Mouse (Mus musculus): Measurements from ENCODE around the gene Ppp1r3e. TPM values are rescaled to one million over a fixed set of nuclear protein-coding genes. Genes with fewer than 3 reads are reported as not detected.

The Ppp1r3e gene
- total RNA-seq, 2 experiments from 2014 or later: 0.22 to 9.8 TPM

Other genes with a start within 250 kb of the Ppp1r3e start
- not detected in 2 replicates for gene Gm17606, start 236.6 kb downstream of the Ppp1r3e start, total RNA-seq (2015)
- gene Gm17606, start 236.6 kb downstream of the Ppp1r3e start, total RNA-seq (2017): not detected in 2 replicates
- 0.27 and 0.78 TPM in 2 replicates for gene Cdh24, start 236.2 kb downstream of the Ppp1r3e start, total RNA-seq (2015)
- 0.51 and 0.57 TPM in 2 replicates for gene Cdh24, start 236.2 kb downstream of the Ppp1r3e start, total RNA-seq (2017)
- gene 1700123O20Rik, start 191.3 kb downstream of the Ppp1r3e start, total RNA-seq (2015): 57.9 and 59.1 TPM in 2 replicates
- 34.3 and 34.8 TPM in 2 replicates for gene 1700123O20Rik, start 191.3 kb downstream of the Ppp1r3e start, total RNA-seq (2017)
- gene Acin1, start 190.6 kb downstream of the Ppp1r3e start, total RNA-seq (2015): 99.7 and 131 TPM in 2 replicates
- 173 and 223 TPM in 2 replicates for gene Acin1, start 190.6 kb downstream of the Ppp1r3e start, total RNA-seq (2017)
- 0.25 and 0.46 TPM in 2 replicates for gene Gm29776, start 178.7 kb downstream of the Ppp1r3e start, total RNA-seq (2015)
- gene Gm29776, start 178.7 kb downstream of the Ppp1r3e start, total RNA-seq (2017): not detected in 2 replicates
- gene Cebpe, start 165.4 kb downstream of the Ppp1r3e start, total RNA-seq (2015): 24.4 and 26.0 TPM in 2 replicates
- 41.9 and 52.8 TPM in 2 replicates for gene Cebpe, start 165.4 kb downstream of the Ppp1r3e start, total RNA-seq (2017)
- 9.1 and 14.3 TPM in 2 replicates for gene Slc7a8, start 95.6 kb downstream of the Ppp1r3e start, total RNA-seq (2015)
- 1.3 and 2.8 TPM in 2 replicates for gene Slc7a8, start 95.6 kb downstream of the Ppp1r3e start, total RNA-seq (2017)
- gene Rnf212b, start 63.4 kb downstream of the Ppp1r3e start, total RNA-seq (2015): not detected in 2 replicates
- not detected in 2 replicates for gene Rnf212b, start 63.4 kb downstream of the Ppp1r3e start, total RNA-seq (2017)
- gene Homez, start 6.6 kb downstream of the Ppp1r3e start, total RNA-seq (2015): 6.3 and 6.8 TPM in 2 replicates
- 4.6 and 13.3 TPM in 2 replicates for gene Homez, start 6.6 kb downstream of the Ppp1r3e start, total RNA-seq (2017)
- gene Bcl2l2, start 5.8 kb upstream of the Ppp1r3e start, total RNA-seq (2015): 2.1 and 3.0 TPM in 2 replicates
- 4.4 and 6.2 TPM in 2 replicates for gene Bcl2l2, start 5.8 kb upstream of the Ppp1r3e start, total RNA-seq (2017)
- gene Gm20521, start 5.9 kb upstream of the Ppp1r3e start, total RNA-seq (2015): not detected in 2 replicates
- gene Gm20521, start 5.9 kb upstream of the Ppp1r3e start, total RNA-seq (2017): not detected in 2 replicates
- 48.9 and 67.2 TPM in 2 replicates for gene Pabpn1, start 14.9 kb upstream of the Ppp1r3e start, total RNA-seq (2015)
- 153 and 165 TPM in 2 replicates for gene Pabpn1, start 14.9 kb upstream of the Ppp1r3e start, total RNA-seq (2017)
- gene Slc22a17, start 35.6 kb upstream of the Ppp1r3e start, total RNA-seq (2015): 0.11 and 0.56 TPM in 2 replicates
- 0.73 TPM in 1 of 2 replicates, not detected in the other for gene Slc22a17, start 35.6 kb upstream of the Ppp1r3e start, total RNA-seq (2017)
- not detected in 2 replicates for gene Efs, start 48.6 kb upstream of the Ppp1r3e start, total RNA-seq (2015)
- not detected in 2 replicates for gene Efs, start 48.6 kb upstream of the Ppp1r3e start, total RNA-seq (2017)
- gene Il25, start 55.1 kb upstream of the Ppp1r3e start, total RNA-seq (2015): not detected in 2 replicates
- not detected in 2 replicates for gene Il25, start 55.1 kb upstream of the Ppp1r3e start, total RNA-seq (2017)
- gene Cmtm5, start 58.7 kb upstream of the Ppp1r3e start, total RNA-seq (2015): not detected in 2 replicates
- gene Cmtm5, start 58.7 kb upstream of the Ppp1r3e start, total RNA-seq (2017): not detected in 2 replicates
- not detected in 2 replicates for gene Myh6, start 89.4 kb upstream of the Ppp1r3e start, total RNA-seq (2015)
- not detected in 2 replicates for gene Myh6, start 89.4 kb upstream of the Ppp1r3e start, total RNA-seq (2017)
- gene Gm17428, start 99.4 kb upstream of the Ppp1r3e start, total RNA-seq (2015): not detected in 2 replicates
- gene Gm17428, start 99.4 kb upstream of the Ppp1r3e start, total RNA-seq (2017): not detected in 2 replicates
- not detected in 2 replicates for gene Myh7, start 117.1 kb upstream of the Ppp1r3e start, total RNA-seq (2015)
- gene Myh7, start 117.1 kb upstream of the Ppp1r3e start, total RNA-seq (2017): not detected in 2 replicates
- gene Ngdn, start 137.9 kb upstream of the Ppp1r3e start, total RNA-seq (2015): 56.1 and 56.9 TPM in 2 replicates
- 32.9 and 52.7 TPM in 2 replicates for gene Ngdn, start 137.9 kb upstream of the Ppp1r3e start, total RNA-seq (2017)
- gene Zfhx2, start 214.8 kb upstream of the Ppp1r3e start, total RNA-seq (2015): 2.0 and 2.1 TPM in 2 replicates
- gene Zfhx2, start 214.8 kb upstream of the Ppp1r3e start, total RNA-seq (2017): 1.1 and 1.3 TPM in 2 replicates
- gene Thtpa, start 217.2 kb upstream of the Ppp1r3e start, total RNA-seq (2015): 5.4 and 6.9 TPM in 2 replicates
- gene Thtpa, start 217.2 kb upstream of the Ppp1r3e start, total RNA-seq (2017): 5.9 and 7.2 TPM in 2 replicates
- gene Ap1g2, start 229.0 kb upstream of the Ppp1r3e start, total RNA-seq (2015): 43.2 and 46.7 TPM in 2 replicates
- 11.8 and 18.3 TPM in 2 replicates for gene Ap1g2, start 229.0 kb upstream of the Ppp1r3e start, total RNA-seq (2017)
- gene Jph4, start 239.4 kb upstream of the Ppp1r3e start, total RNA-seq (2015): not detected in 2 replicates
- gene Jph4, start 239.4 kb upstream of the Ppp1r3e start, total RNA-seq (2017): not detected in 2 replicates